Mouse (Mus musculus): ENCODE measurements around the gene Chid1. TPM values are rescaled to one million over a fixed set of nuclear protein-coding genes. Genes with fewer than 3 reads are reported as not detected.

Chid1 gene
- polyA plus RNA-seq, 1 experiment: 51.3 TPM

- H3K4me3 ChIP-seq: peak overlapping the region; percentile 84
- H3K27me3 ChIP-seq (ENCODE audit: control insufficient read depth, insufficient read depth, insufficient read length): no peaks in the 10 kb centered on the region
- peak overlapping the region; percentile 0 for H3ac ChIP-seq (ENCODE audit: control insufficient read depth, insufficient read length)
- H3K36me3 ChIP-seq (ENCODE audit: control insufficient read depth, insufficient read depth): peaks cover 19% of the 10 kb centered on the region
- TF ChIP-seq POLR2AphosphoS2 (IDR thresholded peaks at IDR 0.05; ENCODE audit: insufficient read length, low read depth) (peak; percentile 81), MYOG (IDR thresholded peaks at IDR 0.05; ENCODE audit: control insufficient read depth in 1 of 3, insufficient read depth in 1 of 3, insufficient read length in 2 of 3, low read depth in 2 of 3) (peak in 1 of 3 experiments; percentile 11), POLR2A (IDR thresholded peaks at IDR 0.05; ENCODE audit: insufficient read length, low read depth) (peak; percentile 84), TCF3 (IDR thresholded peaks at IDR 0.05; ENCODE audit: insufficient read length, low read depth) (no peak), E2F4 (IDR thresholded peaks at IDR 0.05; ENCODE audit: insufficient read depth) (no peak), SRF (IDR thresholded peaks at IDR 0.05; ENCODE audit: control insufficient read depth, insufficient read length, low read depth) (no peak), TCF12 (IDR thresholded peaks at IDR 0.05; ENCODE audit: insufficient read depth, poor library complexity, severe bottlenecking) (no peak), USF1 (IDR thresholded peaks at IDR 0.05; ENCODE audit: low read depth) (no peak), CEBPB (IDR thresholded peaks at IDR 0.05; ENCODE audit: insufficient read depth, poor library complexity, severe bottlenecking) (no peak), MYOD1 (IDR thresholded peaks at IDR 0.05; ENCODE audit: control insufficient read depth in 1 of 3, insufficient read length in 2 of 3, low read depth in 2 of 3) (peak in 1 of 3 experiments; percentile 1), REST (IDR thresholded peaks at IDR 0.05; ENCODE audit: insufficient read depth, insufficient read length) (no peak), MAX (IDR thresholded peaks at IDR 0.05; ENCODE audit: low read depth) (no peak)
- peak overlapping the region; percentile 96 for H3K4me2 ChIP-seq (ENCODE audit: low read depth)
- H3K79me2 ChIP-seq (ENCODE audit: control insufficient read depth, insufficient read depth): peaks cover 40% of the 10 kb centered on the region
Measured at GRCm38 (mm10) chr7:141468522-141469211, 71.0 kb downstream of the Chid1 start.

GRCm38 (mm10) chr7:141468164-141468521 is 71.5 kb downstream of the Chid1 start:
- peak overlapping the region; percentile 96 for H3K4me2 ChIP-seq (ENCODE audit: low read depth)
- H3K4me3 ChIP-seq: peak overlapping the region; percentile 84
- H3K27me3 ChIP-seq (ENCODE audit: control insufficient read depth, insufficient read depth, insufficient read length): no peaks in the 10 kb centered on the region
- peaks cover 35% of the 10 kb centered on the region for H3K79me2 ChIP-seq (ENCODE audit: control insufficient read depth, insufficient read depth)
- H3ac ChIP-seq (ENCODE audit: control insufficient read depth, insufficient read length): peak overlapping the region; percentile 39
- TF ChIP-seq MYOD1 (IDR thresholded peaks at IDR 0.05; ENCODE audit: control insufficient read depth in 1 of 3, insufficient read length in 2 of 3, low read depth in 2 of 3) (no peak), E2F4 (IDR thresholded peaks at IDR 0.05; ENCODE audit: insufficient read depth) (no peak), CEBPB (IDR thresholded peaks at IDR 0.05; ENCODE audit: insufficient read depth, poor library complexity, severe bottlenecking) (no peak), SRF (IDR thresholded peaks at IDR 0.05; ENCODE audit: control insufficient read depth, insufficient read length, low read depth) (no peak), USF1 (IDR thresholded peaks at IDR 0.05; ENCODE audit: low read depth) (no peak), MYOG (IDR thresholded peaks at IDR 0.05; ENCODE audit: control insufficient read depth in 1 of 3, insufficient read depth in 1 of 3, insufficient read length in 2 of 3, low read depth in 2 of 3) (no peak), POLR2A (IDR thresholded peaks at IDR 0.05; ENCODE audit: insufficient read length, low read depth) (no peak), TCF12 (IDR thresholded peaks at IDR 0.05; ENCODE audit: insufficient read depth, poor library complexity, severe bottlenecking) (no peak), POLR2AphosphoS2 (IDR thresholded peaks at IDR 0.05; ENCODE audit: insufficient read length, low read depth) (no peak), TCF3 (IDR thresholded peaks at IDR 0.05; ENCODE audit: insufficient read length, low read depth) (no peak), REST (IDR thresholded peaks at IDR 0.05; ENCODE audit: insufficient read depth, insufficient read length) (no peak), MAX (IDR thresholded peaks at IDR 0.05; ENCODE audit: low read depth) (no peak)
- peaks cover 19% of the 10 kb centered on the region for H3K36me3 ChIP-seq (ENCODE audit: control insufficient read depth, insufficient read depth)

DNA sequence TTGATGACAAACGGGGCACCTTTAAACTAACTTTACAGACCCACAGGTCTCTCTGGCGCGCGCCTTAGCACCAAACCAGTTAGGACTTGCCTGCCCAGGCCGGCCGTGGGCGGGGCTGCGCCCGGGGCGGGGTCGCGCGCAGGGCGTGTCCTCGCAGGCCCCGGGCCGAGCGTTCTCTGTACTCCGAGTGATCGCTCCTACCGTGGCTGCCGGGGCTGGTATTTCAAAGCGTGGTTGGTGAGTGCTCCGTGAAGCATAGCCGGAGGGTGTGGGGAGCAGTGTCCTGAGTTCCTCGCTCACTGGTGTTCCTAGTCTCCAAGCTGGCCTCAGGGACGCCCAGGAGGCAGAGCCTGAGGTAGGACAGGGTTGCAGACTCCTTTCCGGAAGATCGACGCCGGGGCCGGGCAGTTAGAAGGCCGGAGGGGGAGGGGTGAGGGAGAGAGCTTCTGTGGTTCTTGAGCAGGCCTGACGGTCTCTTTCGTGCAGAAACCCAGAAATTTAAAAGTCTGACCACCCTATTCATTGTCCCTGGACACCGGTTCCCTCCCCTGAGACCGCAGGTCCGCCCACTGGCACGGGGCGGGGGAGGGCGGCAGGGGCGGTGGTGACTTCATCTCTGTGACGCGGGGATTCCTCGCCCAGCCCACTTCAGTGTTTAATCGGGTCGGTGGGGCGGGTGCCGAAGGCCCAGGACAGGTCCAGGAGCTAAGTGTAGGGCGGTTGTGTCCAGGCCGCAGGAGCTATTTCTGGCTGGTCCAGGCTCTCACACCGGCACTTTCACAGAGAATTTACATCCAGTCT is 72.2 kb downstream of the Chid1 start, which contains the start of gene Cd151:
TSS of gene Cd151 (plus strand) at position 163 of the 801 bp plus-strand sequence.
- H3K27me3 ChIP-seq (ENCODE audit: control insufficient read depth, insufficient read depth, insufficient read length): no peaks in the 10 kb centered on the region
- H3K36me3 ChIP-seq (ENCODE audit: control insufficient read depth, insufficient read depth): peaks cover 14% of the 10 kb centered on the region
- peak within 1 kb of the TSS; percentile 96 for H3K4me2 ChIP-seq (ENCODE audit: low read depth)
- peak within 1 kb of the TSS; percentile 39 for H3ac ChIP-seq (ENCODE audit: control insufficient read depth, insufficient read length)
- TF ChIP-seq CEBPB (IDR thresholded peaks at IDR 0.05; ENCODE audit: insufficient read depth, poor library complexity, severe bottlenecking): no peak
- TF ChIP-seq E2F4 (IDR thresholded peaks at IDR 0.05; ENCODE audit: insufficient read depth): no peak
- no peak for TF ChIP-seq REST (IDR thresholded peaks at IDR 0.05; ENCODE audit: insufficient read depth, insufficient read length)
- peak; percentile 82 for TF ChIP-seq POLR2A (IDR thresholded peaks at IDR 0.05; ENCODE audit: insufficient read length, low read depth)
- no peak for TF ChIP-seq MAX (IDR thresholded peaks at IDR 0.05; ENCODE audit: low read depth)
- no peak for TF ChIP-seq SRF (IDR thresholded peaks at IDR 0.05; ENCODE audit: control insufficient read depth, insufficient read length, low read depth)
- no peak for TF ChIP-seq TCF3 (IDR thresholded peaks at IDR 0.05; ENCODE audit: insufficient read length, low read depth)
- peak; percentile 87 for TF ChIP-seq POLR2AphosphoS2 (IDR thresholded peaks at IDR 0.05; ENCODE audit: insufficient read length, low read depth)
- TF ChIP-seq USF1 (IDR thresholded peaks at IDR 0.05; ENCODE audit: low read depth): no peak
- H3K4me3 ChIP-seq: peak within 1 kb of the TSS; percentile 84
- peaks cover 29% of the 10 kb centered on the region for H3K79me2 ChIP-seq (ENCODE audit: control insufficient read depth, insufficient read depth)

GRCm38 (mm10) chr7:141466607-141467148 is 73.0 kb downstream of the Chid1 start:
- TF ChIP-seq POLR2A (IDR thresholded peaks at IDR 0.05; ENCODE audit: insufficient read length, low read depth): no peak
- H3ac ChIP-seq (ENCODE audit: control insufficient read depth, insufficient read length): peak overlapping the region; percentile 39

More at GRCm38 (mm10) chr7:141466607-141467148, 73.0 kb downstream of the Chid1 start:
- no peaks in the 10 kb centered on the region for H3K27me3 ChIP-seq (ENCODE audit: control insufficient read depth, insufficient read depth, insufficient read length)
- peaks cover 10% of the 10 kb centered on the region for H3K36me3 ChIP-seq (ENCODE audit: control insufficient read depth, insufficient read depth)
- peak overlapping the region; percentile 96 for H3K4me2 ChIP-seq (ENCODE audit: low read depth)
- peaks cover 25% of the 10 kb centered on the region for H3K79me2 ChIP-seq (ENCODE audit: control insufficient read depth, insufficient read depth)
- peak overlapping the region; percentile 84 for H3K4me3 ChIP-seq

Measured in myocyte (in vitro differentiated cells).